Mouse (Mus musculus): ENCODE measurements around the gene Ppp1r14a. TPM values are rescaled to one million over a fixed set of nuclear protein-coding genes. Genes with fewer than 3 reads are reported as not detected.

The Ppp1r14a gene
- polyA plus RNA-seq, 1 experiment = 7.2 TPM

GRCm38 (mm10) chr7:29305263-29305988 is 16.3 kb downstream of the Ppp1r14a start:
- H3K4me3 ChIP-seq (ENCODE audit: insufficient read depth, low read depth, low read length) = no peak overlapping the region
- H3K4me1 ChIP-seq (ENCODE audit: control insufficient read depth, insufficient read depth, insufficient read length, low read length) = peaks cover 6% of the 10 kb centered on the region
- H3K27ac ChIP-seq (replicated peaks; ENCODE audit: low read depth, low read length) = no peak overlapping the region

- Histone ChIP-seq H3K27ac (replicated peaks; ENCODE audit: low read depth, low read length) (no peak overlapping the region), H3K4me3 (ENCODE audit: insufficient read depth, low read depth, low read length) (no peak overlapping the region), H3K4me1 (ENCODE audit: control insufficient read depth, insufficient read depth, insufficient read length, low read length) (peaks cover 6% of the 10 kb centered on the region)
These were observed 17.0 kb downstream of the Ppp1r14a start for GRCm38 (mm10) chr7:29306108-29306507.

GRCm38 (mm10) chr7:29306619-29307018 is 17.5 kb downstream of the Ppp1r14a start:
- Histone ChIP-seq H3K27ac (replicated peaks; ENCODE audit: low read depth, low read length) (no peak overlapping the region), H3K4me1 (ENCODE audit: control insufficient read depth, insufficient read depth, insufficient read length, low read length) (peaks cover 6% of the 10 kb centered on the region), H3K4me3 (ENCODE audit: insufficient read depth, low read depth, low read length) (no peak overlapping the region)

- peak overlapping the region; percentile 55 for H3K4me3 ChIP-seq (ENCODE audit: insufficient read depth, low read depth, low read length)
- peaks cover 6% of the 10 kb centered on the region for H3K4me1 ChIP-seq (ENCODE audit: control insufficient read depth, insufficient read depth, insufficient read length, low read length)
- H3K27ac ChIP-seq (replicated peaks; ENCODE audit: low read depth, low read length) = no peak overlapping the region
These were observed 18.4 kb downstream of the Ppp1r14a start for GRCm38 (mm10) chr7:29307350-29308104.

GRCm38 (mm10) chr7:29309221-29309721 is 20.2 kb downstream of the Ppp1r14a start:
- H3K4me1 ChIP-seq (ENCODE audit: control insufficient read depth, insufficient read depth, insufficient read length, low read length) = peaks cover 6% of the 10 kb centered on the region
- H3K27ac ChIP-seq (replicated peaks; ENCODE audit: low read depth, low read length) = no peak overlapping the region
- H3K4me3 ChIP-seq (ENCODE audit: insufficient read depth, low read depth, low read length) = peak overlapping the region; percentile 43

GRCm38 (mm10) chr7:29309749-29310148 is 20.6 kb downstream of the Ppp1r14a start:
- H3K4me1 ChIP-seq (ENCODE audit: control insufficient read depth, insufficient read depth, insufficient read length, low read length) = peaks cover 6% of the 10 kb centered on the region
- H3K4me3 ChIP-seq (ENCODE audit: insufficient read depth, low read depth, low read length) = peak overlapping the region; percentile 43
- no peak overlapping the region for H3K27ac ChIP-seq (replicated peaks; ENCODE audit: low read depth, low read length)

- H3K27ac ChIP-seq (replicated peaks; ENCODE audit: low read depth, low read length) = no peak overlapping the region
- no peak overlapping the region for H3K4me3 ChIP-seq (ENCODE audit: insufficient read depth, low read depth, low read length)
- peaks cover 3% of the 10 kb centered on the region for H3K4me1 ChIP-seq (ENCODE audit: control insufficient read depth, insufficient read depth, insufficient read length, low read length)
These were observed 23.9 kb downstream of the Ppp1r14a start for GRCm38 (mm10) chr7:29313051-29313450.

GRCm38 (mm10) chr7:29313572-29314261 is 24.6 kb downstream of the Ppp1r14a start:
- peaks cover 9% of the 10 kb centered on the region for H3K4me1 ChIP-seq (ENCODE audit: control insufficient read depth, insufficient read depth, insufficient read length, low read length)
- no peak overlapping the region for H3K27ac ChIP-seq (replicated peaks; ENCODE audit: low read depth, low read length)
- H3K4me3 ChIP-seq (ENCODE audit: insufficient read depth, low read depth, low read length) = no peak overlapping the region

- Histone ChIP-seq H3K4me3 (ENCODE audit: insufficient read depth, low read depth, low read length) (no peak overlapping the region), H3K27ac (replicated peaks; ENCODE audit: low read depth, low read length) (no peak overlapping the region), H3K4me1 (ENCODE audit: control insufficient read depth, insufficient read depth, insufficient read length, low read length) (peaks cover 8% of the 10 kb centered on the region; the same call in 1 of the 2 replicates)
These were observed 25.9 kb downstream of the Ppp1r14a start for GRCm38 (mm10) chr7:29314844-29315628.

- no peak overlapping the region for H3K27ac ChIP-seq (replicated peaks; ENCODE audit: low read depth, low read length)
- no peak overlapping the region for H3K4me3 ChIP-seq (ENCODE audit: insufficient read depth, low read depth, low read length)
- H3K4me1 ChIP-seq (ENCODE audit: control insufficient read depth, insufficient read depth, insufficient read length, low read length) = peaks cover 8% of the 10 kb centered on the region; the same call in 1 of the 2 replicates
These were observed 27.1 kb downstream of the Ppp1r14a start for GRCm38 (mm10) chr7:29316137-29316734.

- Histone ChIP-seq H3K27ac (replicated peaks; ENCODE audit: low read depth, low read length) (no peak overlapping the region), H3K4me3 (ENCODE audit: insufficient read depth, low read depth, low read length) (no peak overlapping the region), H3K4me1 (ENCODE audit: control insufficient read depth, insufficient read depth, insufficient read length, low read length) (peaks cover 8% of the 10 kb centered on the region; the same call in 1 of the 2 replicates)
These were observed 27.9 kb downstream of the Ppp1r14a start for GRCm38 (mm10) chr7:29316976-29317375.

GRCm38 (mm10) chr7:29317558-29317957 is 28.4 kb downstream of the Ppp1r14a start:
- Histone ChIP-seq H3K4me3 (ENCODE audit: insufficient read depth, low read depth, low read length) (no peak overlapping the region), H3K4me1 (ENCODE audit: control insufficient read depth, insufficient read depth, insufficient read length, low read length) (peaks cover 8% of the 10 kb centered on the region; the same call in 1 of the 2 replicates), H3K27ac (replicated peaks; ENCODE audit: low read depth, low read length) (no peak overlapping the region)

- Histone ChIP-seq H3K27ac (replicated peaks; ENCODE audit: low read depth, low read length) (no peak overlapping the region), H3K4me1 (ENCODE audit: control insufficient read depth, insufficient read depth, insufficient read length, low read length) (peaks cover 8% of the 10 kb centered on the region; the same call in 1 of the 2 replicates), H3K4me3 (ENCODE audit: insufficient read depth, low read depth, low read length) (no peak overlapping the region)
These were observed 29.2 kb downstream of the Ppp1r14a start for GRCm38 (mm10) chr7:29318115-29318911.
